Mouse (Mus musculus) stomach, embryonic 16.5 days (tissue): ENCODE results near the gene Sfxn5. TPM values are rescaled to one million over a fixed set of nuclear protein-coding genes. Genes with fewer than 3 reads are reported as not detected.
A peak's percentile ranks its signal among the peaks of the same experiment; 100 is the strongest.

Source experiments
- ATAC-seq: fragments of 200-750 bp; cut with Nextera tagmentation; 2 replicates; pipeline ENCODE4 v1.8.0; 2017; ENCODE audit warnings: moderate number of reproducible peaks, moderate TSS enrichment; ENCODE audit not compliant: insufficient read depth, low FRiP score
- H3K27ac ChIP-seq: fragments of 300-500 bp; sonication (generic); 2 replicates; pipeline ENCODE4 v1.5.1; 2014; ENCODE audit warnings: low read length
- H3K27me3 ChIP-seq: fragments of 300-500 bp; sonication (generic); 2 replicates; pipeline ENCODE4 v1.6.1; 2014; ENCODE audit warnings: low read length, control low read depth, mixed read lengths; ENCODE audit not compliant: control insufficient read depth, insufficient read depth
- H3K36me3 ChIP-seq: fragments of 300-500 bp; sonication (generic); 2 replicates; pipeline ENCODE4 v1.6.1; 2014; ENCODE audit warnings: low read length; ENCODE audit not compliant: control insufficient read depth, insufficient read depth
- H3K4me1 ChIP-seq: fragments of 300-500 bp; sonication (generic); 2 replicates; pipeline ENCODE4 v1.6.1; 2014; ENCODE audit warnings: low read length, control low read depth, mixed read lengths; ENCODE audit not compliant: control insufficient read depth, insufficient read depth
- H3K4me2 ChIP-seq: fragments of 300-500 bp; sonication (generic); 2 replicates; pipeline ENCODE4 v1.6.1; 2014; ENCODE audit warnings: low read depth, low read length, mixed read lengths
- H3K4me3 ChIP-seq: fragments of 300-500 bp; sonication (generic); replicated peaks from 2 replicates; pipeline ENCODE4 v1.5.1; 2014; ENCODE audit warnings: mild to moderate bottlenecking, low read length
- H3K9ac ChIP-seq: fragments of 300-500 bp; sonication (generic); 2 replicates; pipeline ENCODE4 v1.6.1; 2014; ENCODE audit warnings: low read length
- H3K9me3 ChIP-seq: fragments of 300-500 bp; sonication (generic); replicated peaks from 2 replicates; pipeline ENCODE4 v1.6.1; 2016; ENCODE audit warnings: low read length, control low read depth; ENCODE audit not compliant: control insufficient read depth
- WGBS: fragments of 180-500 bp; shearing (Covaris S2); extraction: QIAGEN DNeasy Blood & Tissue Kit; methylation state at CpG from one replicate; pipeline ENCODE4 v1.1.7; 2014; 5-methylcytosine and 5-hydroxymethylcytosine counted together
- polyA plus RNA-seq: library from polyadenylated mRNA; unstranded; fragments of >200 nt; fragmentation: Nextera tagmentation; extraction: Ambion mirVana; gene quantifications from 2 replicates; pipeline ENCODE4 v1.2.1, GENCODE M21; 2015

Sfxn5 gene
- polyA plus RNA-seq, 1 experiment from 2014 or later, result 11.0 TPM

DNA sequence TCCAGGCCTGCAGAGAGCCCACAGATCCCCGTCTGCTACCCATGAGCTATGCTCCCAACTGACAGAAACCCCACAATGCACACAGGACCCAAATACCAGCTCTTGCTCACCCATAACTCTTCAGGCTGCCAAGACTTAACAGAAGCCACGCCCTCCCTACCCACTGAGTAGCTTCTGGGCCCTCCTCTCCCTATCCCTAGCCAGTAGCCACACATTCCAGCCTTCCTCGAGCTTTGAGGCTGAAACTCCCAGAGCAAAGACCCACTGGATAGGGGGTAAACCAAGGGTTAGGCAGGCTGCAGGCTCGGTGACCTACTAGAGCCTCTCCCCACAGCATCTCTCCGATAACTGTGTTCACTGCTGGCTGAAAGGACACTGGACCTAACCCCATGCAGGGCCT is 35.5 kb upstream of the Sfxn5 start:
- H3K9ac ChIP-seq, result no peak overlapping the region
- H3K4me3 ChIP-seq, result no peak overlapping the region
- no peaks in the 10 kb centered on the region for H3K27me3 ChIP-seq
- H3K9me3 ChIP-seq, result no peaks in the 10 kb centered on the region
- no peak overlapping the region; the same call in 1 of the 2 replicates for H3K27ac ChIP-seq
- no peaks in the 10 kb centered on the region for H3K36me3 ChIP-seq
- 69% methylated on average over 5 of the region's 5 CpGs for WGBS
- H3K4me1 ChIP-seq, result peaks cover 32% of the 10 kb centered on the region
- no peak for ATAC-seq
- H3K4me2 ChIP-seq, result peak overlapping the region; percentile 9; the same call in 1 of the 2 replicates

GRCm38 (mm10) chr6:85368166-85368565 is 34.9 kb upstream of the Sfxn5 start:
- Histone ChIP-seq H3K9me3 (no peaks in the 10 kb centered on the region), H3K36me3 (no peaks in the 10 kb centered on the region), H3K27ac (no peak overlapping the region), H3K4me2 (no peak overlapping the region), H3K27me3 (no peaks in the 10 kb centered on the region), H3K9ac (no peak overlapping the region), H3K4me3 (no peak overlapping the region), H3K4me1 (peaks cover 31% of the 10 kb centered on the region)
- ATAC-seq, result no peak
- 83% methylated on average over 1 of the region's 1 CpGs for WGBS

DNA sequence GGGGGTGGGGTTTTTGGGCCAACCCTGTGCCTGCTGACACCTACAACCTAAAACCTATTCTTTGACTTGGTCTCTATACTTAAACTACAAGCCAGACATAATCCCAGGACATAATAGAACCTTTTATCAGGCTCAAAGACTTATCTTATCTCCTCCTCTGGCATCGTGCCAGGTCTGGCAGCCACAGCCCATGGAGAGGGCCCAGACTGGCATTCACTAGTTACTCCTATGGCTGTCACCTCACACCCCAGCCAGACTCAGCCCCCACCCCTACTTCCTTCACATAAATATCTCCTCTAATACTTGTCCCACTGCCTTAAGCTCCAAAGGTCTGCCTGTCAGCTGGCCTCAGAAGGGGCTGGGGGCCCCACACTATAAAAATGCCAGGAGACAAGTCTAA is 33.2 kb upstream of the Sfxn5 start:
- H3K27ac ChIP-seq, result 0 out of 2 replicates have a peak overlapping the region, but pooled peaks have one; percentile 41
- WGBS, result 36% methylated on average over 1 of the region's 1 CpGs

GRCm38 (mm10) chr6:85364439-85364838 is 31.2 kb upstream of the Sfxn5 start:
- H3K27ac ChIP-seq, result no peak overlapping the region
- H3K36me3 ChIP-seq, result no peaks in the 10 kb centered on the region
- no peak for ATAC-seq
- WGBS, result 59% methylated on average over 5 of the region's 5 CpGs
- no peaks in the 10 kb centered on the region for H3K9me3 ChIP-seq
- H3K4me3 ChIP-seq, result no peak overlapping the region
- H3K4me1 ChIP-seq, result peaks cover 22% of the 10 kb centered on the region
- no peak overlapping the region for H3K4me2 ChIP-seq
- H3K9ac ChIP-seq, result no peak overlapping the region
- no peaks in the 10 kb centered on the region for H3K27me3 ChIP-seq

More for the DNA sequence above, 33.2 kb upstream of the Sfxn5 start:
- peak; percentile 59; the same call in 1 of the 2 replicates for ATAC-seq
- no peak overlapping the region for H3K4me2 ChIP-seq
- no peak overlapping the region for H3K4me3 ChIP-seq
- H3K9me3 ChIP-seq, result no peaks in the 10 kb centered on the region
- no peaks in the 10 kb centered on the region for H3K27me3 ChIP-seq
- H3K36me3 ChIP-seq, result no peaks in the 10 kb centered on the region
- peaks cover 26% of the 10 kb centered on the region for H3K4me1 ChIP-seq
- H3K9ac ChIP-seq, result 0 out of 2 replicates have a peak overlapping the region, but pooled peaks have one; percentile 15

- Histone ChIP-seq H3K4me1 (peaks cover 16% of the 10 kb centered on the region), H3K4me3 (no peak overlapping the region), H3K36me3 (no peaks in the 10 kb centered on the region), H3K27me3 (no peaks in the 10 kb centered on the region), H3K4me2 (no peak overlapping the region), H3K27ac (no peak overlapping the region), H3K9ac (no peak overlapping the region), H3K9me3 (no peaks in the 10 kb centered on the region)
- ATAC-seq, result no peak
- 79% methylated on average over 4 of the region's 4 CpGs for WGBS
These were observed 30.7 kb upstream of the Sfxn5 start for GRCm38 (mm10) chr6:85363906-85364260.

- H3K4me2 ChIP-seq, result no peak overlapping the region
- no peak for ATAC-seq
- H3K9me3 ChIP-seq, result no peaks in the 10 kb centered on the region
- no peak overlapping the region for H3K9ac ChIP-seq
- 86% methylated on average over 5 of the region's 5 CpGs for WGBS
- H3K4me1 ChIP-seq, result peaks cover 12% of the 10 kb centered on the region
- no peak overlapping the region for H3K27ac ChIP-seq
- no peaks in the 10 kb centered on the region for H3K36me3 ChIP-seq
- H3K4me3 ChIP-seq, result no peak overlapping the region
- no peaks in the 10 kb centered on the region for H3K27me3 ChIP-seq
These were observed 30.1 kb upstream of the Sfxn5 start for GRCm38 (mm10) chr6:85363231-85363905.

- ATAC-seq, result no peak
- H3K27me3 ChIP-seq, result no peaks in the 10 kb centered on the region
- no peak overlapping the region for H3K27ac ChIP-seq
- 75% methylated on average over 5 of the region's 5 CpGs for WGBS
- H3K9me3 ChIP-seq, result no peaks in the 10 kb centered on the region
- H3K4me1 ChIP-seq, result peaks cover 12% of the 10 kb centered on the region
- no peaks in the 10 kb centered on the region for H3K36me3 ChIP-seq
- no peak overlapping the region for H3K4me3 ChIP-seq
- no peak overlapping the region for H3K4me2 ChIP-seq
- no peak overlapping the region for H3K9ac ChIP-seq
These were observed 29.4 kb upstream of the Sfxn5 start for GRCm38 (mm10) chr6:85362610-85363009.

GRCm38 (mm10) chr6:85360311-85360710 is 27.1 kb upstream of the Sfxn5 start:
- 0 out of 2 replicates have a peak, but pooled peaks cover 2% of the 10 kb centered on the region for H3K4me1 ChIP-seq
- no peaks in the 10 kb centered on the region for H3K27me3 ChIP-seq
- peak; percentile 42; the same call in 1 of the 2 replicates for ATAC-seq
- H3K36me3 ChIP-seq, result no peaks in the 10 kb centered on the region
- no peak overlapping the region for H3K27ac ChIP-seq
- H3K9me3 ChIP-seq, result no peaks in the 10 kb centered on the region
- H3K4me3 ChIP-seq, result no peak overlapping the region
- 83% methylated on average over 5 of the region's 5 CpGs for WGBS
- no peak overlapping the region for H3K4me2 ChIP-seq
- H3K9ac ChIP-seq, result no peak overlapping the region

DNA sequence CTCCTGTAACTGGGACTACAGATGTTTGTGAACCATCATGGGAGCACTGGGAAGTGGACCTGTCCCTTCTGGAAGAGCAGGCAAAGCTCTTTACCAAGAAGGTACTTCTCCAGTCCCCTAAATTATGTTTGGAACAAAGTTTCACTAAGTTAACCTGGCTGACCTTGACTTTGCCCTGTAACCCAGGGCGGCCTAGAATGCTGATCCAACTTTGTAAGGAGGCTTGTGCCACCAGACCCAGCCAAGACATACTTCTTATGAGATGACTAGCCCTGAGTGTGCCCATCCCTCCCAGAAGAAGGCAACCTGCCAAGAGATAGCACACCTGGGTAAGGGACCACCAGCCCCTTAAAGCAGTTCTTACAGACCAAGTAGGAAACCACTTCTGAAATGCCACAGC is 25.7 kb upstream of the Sfxn5 start:
- H3K4me3 ChIP-seq, result no peak overlapping the region
- H3K36me3 ChIP-seq, result no peaks in the 10 kb centered on the region
- WGBS, result 86% methylated on average over 1 of the region's 1 CpGs
- H3K4me2 ChIP-seq, result no peak overlapping the region
- no peak overlapping the region for H3K27ac ChIP-seq
- ATAC-seq, result no peak
- H3K9me3 ChIP-seq, result no peaks in the 10 kb centered on the region
- H3K9ac ChIP-seq, result no peak overlapping the region
- H3K4me1 ChIP-seq, result no peaks in the 10 kb centered on the region
- H3K27me3 ChIP-seq, result no peaks in the 10 kb centered on the region
